Mouse (Mus musculus): ENCODE measurements around the gene Samm50.

Samm50 gene

GRCm38 (mm10) chr15:84235646-84236045 is 43.6 kb downstream of the Samm50 start:
- peak; percentile 63 for DNase-seq (ENCODE audit: low read depth, low spot score)

DNA sequence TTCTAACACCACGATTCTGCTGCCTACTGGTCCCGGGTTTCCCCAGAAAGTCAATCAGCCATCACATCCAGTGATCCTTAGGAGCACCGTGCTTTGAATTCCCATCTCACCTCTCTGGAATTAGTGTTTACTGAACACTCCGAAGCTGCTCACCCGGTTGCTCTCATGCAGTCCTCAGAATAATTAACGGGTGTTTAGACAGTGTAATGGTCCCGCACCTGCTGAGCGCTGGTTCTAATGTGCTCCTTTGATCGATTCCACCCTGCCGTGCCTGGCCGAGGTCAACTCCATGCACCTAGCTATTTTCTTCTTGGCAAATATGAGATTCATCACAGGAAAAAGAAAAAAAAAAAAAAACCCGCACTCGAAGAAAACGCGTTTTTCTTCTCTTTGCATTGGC is 46.5 kb downstream of the Samm50 start:
- no peak for DNase-seq (ENCODE audit: low read depth, low spot score)

- no peak for DNase-seq (ENCODE audit: low read depth, low spot score)
Observed at GRCm38 (mm10) chr15:84238991-84239401, 47.0 kb downstream of the Samm50 start.

GRCm38 (mm10) chr15:84241520-84241919 is 49.5 kb downstream of the Samm50 start:
- DNase-seq (ENCODE audit: low read depth, low spot score), result peak; percentile 78

GRCm38 (mm10) chr15:84245104-84245503 is 53.1 kb downstream of the Samm50 start:
- DNase-seq (ENCODE audit: low read depth, low spot score), result no peak

DNA sequence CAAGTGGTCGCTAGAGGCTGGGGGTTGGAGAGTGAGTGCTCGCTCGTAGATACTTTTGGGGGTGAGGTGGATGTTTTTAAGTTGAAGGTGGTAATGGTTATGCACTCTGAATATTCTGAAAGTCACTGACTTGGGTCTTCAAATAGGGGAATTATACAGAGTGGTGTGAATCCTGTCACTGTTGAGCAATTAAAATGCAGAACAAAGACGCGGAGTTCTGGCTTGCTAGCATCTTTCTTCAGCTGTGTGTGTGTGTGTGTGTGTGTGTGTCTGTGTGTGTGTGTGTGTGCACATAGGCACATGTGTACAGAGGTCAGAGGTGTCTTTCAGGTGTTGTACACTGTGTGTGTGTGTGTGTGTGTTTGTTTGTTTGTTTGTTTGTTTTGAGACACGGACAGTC is 54.2 kb downstream of the Samm50 start:
- no peak for DNase-seq (ENCODE audit: low read depth, low spot score)

GRCm38 (mm10) chr15:84247309-84247708 is 55.3 kb downstream of the Samm50 start:
- no peak for DNase-seq (ENCODE audit: low read depth, low spot score)

DNA sequence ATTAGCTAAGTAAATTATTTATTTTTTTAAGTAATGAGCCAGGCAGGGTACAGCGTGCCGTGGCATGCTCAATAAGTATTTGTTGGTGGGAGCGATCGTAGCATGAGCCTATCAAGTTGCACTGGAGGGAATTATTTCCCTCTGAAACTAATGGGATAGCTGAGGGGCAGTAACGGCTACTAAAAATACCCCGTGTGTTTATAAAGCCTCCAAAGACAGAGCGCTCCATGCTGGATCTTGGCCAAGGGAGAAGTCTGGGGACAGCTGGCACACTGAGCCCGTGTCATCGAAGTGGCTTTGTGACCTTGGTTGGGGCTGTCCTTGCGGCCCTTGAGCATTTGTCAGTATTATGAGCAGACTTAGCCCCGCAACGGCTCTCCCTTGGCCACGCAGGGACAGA is 59.2 kb downstream of the Samm50 start:
- DNase-seq (ENCODE audit: low read depth, low spot score), result peak; percentile 89

- no peak for DNase-seq (ENCODE audit: low read depth, low spot score)
Observed at GRCm38 (mm10) chr15:84252645-84253044, 60.6 kb downstream of the Samm50 start.

- peak; percentile 81 for DNase-seq (ENCODE audit: low read depth, low spot score)
Observed at GRCm38 (mm10) chr15:84253757-84254156, 61.7 kb downstream of the Samm50 start.

- DNase-seq (ENCODE audit: low read depth, low spot score), result no peak
Observed at GRCm38 (mm10) chr15:84254387-84254786, 62.3 kb downstream of the Samm50 start.

DNA sequence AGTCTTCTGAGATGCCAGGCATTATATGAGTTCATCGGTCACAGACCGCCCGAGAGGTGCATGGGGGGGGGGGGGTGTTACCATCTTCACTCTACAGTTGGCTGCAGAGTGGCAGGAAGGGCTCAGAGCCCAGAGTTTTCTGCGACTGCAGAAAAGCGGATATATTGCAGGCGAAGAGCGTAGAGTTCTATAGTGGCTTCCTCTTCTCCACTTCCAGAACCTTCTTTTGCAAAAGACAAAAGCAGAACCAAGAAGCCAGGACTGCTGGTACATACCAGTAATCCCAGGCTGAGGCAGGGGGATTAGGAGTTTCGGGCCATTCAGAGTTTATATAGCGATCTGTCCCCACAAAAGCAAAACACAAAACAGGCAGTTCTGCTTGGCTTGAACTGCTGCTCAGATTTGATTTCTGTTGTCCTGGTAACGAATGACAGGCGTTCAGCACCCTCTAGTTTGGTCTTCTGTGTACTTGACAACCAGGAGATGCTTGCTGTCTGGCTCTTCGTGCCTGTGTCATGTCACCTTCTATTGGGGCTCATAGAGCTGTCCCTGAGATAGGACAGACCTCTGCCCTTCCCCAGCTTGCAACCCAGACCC is 64.3 kb downstream of the Samm50 start:
- no peak for DNase-seq (ENCODE audit: low read depth, low spot score)

- no peak for DNase-seq (ENCODE audit: low read depth, low spot score)
Observed at GRCm38 (mm10) chr15:84256864-84257263, 64.8 kb downstream of the Samm50 start.

DNA sequence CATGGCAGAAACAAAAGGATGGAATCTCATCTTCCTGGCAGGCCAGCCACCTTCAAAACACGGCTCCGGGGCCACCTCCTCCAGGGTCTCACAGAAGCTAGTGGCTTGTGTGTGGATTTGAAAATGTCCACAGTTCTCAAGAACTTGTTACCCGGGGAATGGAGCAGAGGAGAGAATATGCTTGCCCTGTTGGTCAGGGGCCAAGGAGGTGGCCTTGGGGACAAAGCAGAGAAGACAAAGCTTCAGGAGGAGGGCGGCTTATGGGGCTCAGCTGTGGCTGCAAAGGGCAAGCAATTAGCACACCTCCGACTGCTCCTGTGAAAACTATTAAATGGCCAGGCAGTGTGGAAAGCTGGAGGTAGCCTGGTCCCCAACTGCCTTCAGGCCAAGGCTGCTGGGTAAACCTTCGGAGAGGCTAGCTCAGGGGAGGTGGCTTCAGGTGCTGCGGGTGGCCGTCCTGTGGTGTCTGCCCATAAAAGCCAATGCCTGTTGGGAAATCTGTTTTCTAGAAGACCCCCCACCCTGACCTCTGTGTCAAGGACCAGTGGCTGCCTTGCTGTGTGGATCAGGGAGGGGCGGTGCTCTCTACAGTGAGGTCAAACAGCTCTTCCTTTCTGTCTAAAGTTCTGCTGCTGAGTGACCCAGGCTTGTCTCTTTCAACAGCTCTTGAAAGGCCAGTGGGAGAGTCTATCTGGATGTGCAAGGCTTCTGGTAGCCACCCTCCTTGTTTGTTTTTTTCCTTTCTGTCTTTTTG is 66.7 kb downstream of the Samm50 start:
- DNase-seq (ENCODE audit: low read depth, low spot score), result no peak

- peak; percentile 60 for DNase-seq (ENCODE audit: low read depth, low spot score)
Observed at GRCm38 (mm10) chr15:84260123-84260822, 68.2 kb downstream of the Samm50 start.

GRCm38 (mm10) chr15:84262630-84263029 is 70.6 kb downstream of the Samm50 start:
- DNase-seq (ENCODE audit: low read depth, low spot score), result no peak

DNA sequence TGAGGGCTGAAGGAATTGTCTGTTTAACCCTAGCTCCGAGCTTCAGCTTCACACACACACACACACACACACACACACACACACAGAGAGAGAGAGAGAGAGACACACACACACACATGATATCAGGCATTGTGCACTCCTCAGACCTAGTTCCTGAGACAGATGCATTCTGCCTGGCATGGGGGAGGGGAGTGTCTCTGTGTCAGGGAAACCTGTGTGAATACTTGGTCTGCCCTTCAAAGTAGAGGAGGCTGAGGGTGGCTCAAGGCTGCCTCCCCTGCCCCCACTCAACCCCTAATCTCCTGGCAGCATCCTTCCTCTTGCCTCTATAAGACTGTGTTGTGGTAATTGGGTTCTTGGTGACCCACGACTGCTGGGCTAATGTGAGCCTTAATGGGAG is 71.5 kb downstream of the Samm50 start:
- no peak for DNase-seq (ENCODE audit: low read depth, low spot score)

- DNase-seq (ENCODE audit: low read depth, low spot score), result no peak
Observed at GRCm38 (mm10) chr15:84265141-84265540, 73.1 kb downstream of the Samm50 start.

DNA sequence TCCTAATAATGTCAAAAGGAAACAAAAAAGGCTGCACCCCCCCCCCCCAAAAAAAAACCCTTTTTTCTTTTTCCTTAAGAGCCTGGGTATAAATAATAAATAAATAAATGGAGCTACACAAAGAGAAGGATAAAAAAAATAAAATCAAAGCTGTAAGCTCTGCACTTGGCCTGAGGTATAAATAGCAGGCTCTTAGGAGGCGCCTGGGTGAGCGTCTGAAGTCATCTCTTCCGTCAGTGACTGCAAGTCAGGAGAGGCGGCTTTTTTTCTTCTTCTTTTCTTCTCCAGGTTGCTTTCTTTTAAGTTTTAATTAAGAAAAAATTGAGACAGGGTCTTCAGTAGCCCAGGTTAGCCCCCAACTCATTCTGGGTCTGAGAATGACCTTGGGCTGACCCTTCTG is 74.2 kb downstream of the Samm50 start:
- DNase-seq (ENCODE audit: low read depth, low spot score), result no peak
